Mouse (Mus musculus) heart, adult 2 months (tissue): ENCODE data around the gene Gpr88.

ENCODE experiments used
- CTCF ChIP-seq: fragments of 200-600 bp; IDR thresholded peaks from 2 replicates; pipeline ENCODE4 v1.8.1; 2022; ENCODE audit warnings: antibody characterized with exemption, mild to moderate bottlenecking, moderate library complexity
- POLR2A ChIP-seq: fragments of 200-500 bp; IDR thresholded peaks from 2 replicates; pipeline ENCODE4 v1.6.1; 2011; ENCODE audit warnings: mild to moderate bottlenecking, low read depth, low read length, control low read depth; ENCODE audit not compliant: insufficient read depth

- no peak for TF ChIP-seq CTCF
- TF ChIP-seq POLR2A = no peak
Measured at GRCm38 (mm10) chr3:116284735-116285134, 31.4 kb upstream of the Gpr88 start.
